ENCODE assay signal across 17 mouse cellular contexts in the genomic region with DNA sequence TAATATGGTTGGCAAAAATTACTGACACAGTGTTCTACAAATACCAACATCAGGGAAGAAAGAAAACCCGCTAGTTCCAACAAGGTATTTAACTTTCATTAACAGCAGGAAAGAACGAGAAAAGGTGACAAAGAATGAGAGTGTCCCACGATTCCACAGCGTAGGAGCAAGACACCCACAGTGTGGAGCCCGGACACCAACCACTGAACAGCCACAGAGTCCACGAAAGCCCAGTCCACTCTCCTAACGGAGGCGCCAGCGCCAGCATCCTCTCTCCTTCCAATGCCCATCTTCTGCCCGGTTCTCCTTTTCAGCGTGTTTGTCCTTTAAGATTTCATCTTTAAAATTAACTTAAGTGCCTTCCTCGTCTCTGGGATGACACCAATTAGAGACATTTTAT.
"Had no signal": no experiment of that assay in that cellular context is flagged by ENCODE, and none has a peak within 500 bp of the region (broad histone marks: within the 10 kb centered on the region; RNA-seq: fewer than 3 reads in every experiment).

No protein-coding gene starts in this region.

- H3K4me3 ChIP-seq: neural tube, embryonic 12.5 days; neural tube, embryonic 13.5 days; neural tube, embryonic 15.5 days; stomach, embryonic 15.5 days had no signal

- DNase-seq: retina, postnatal 1 day; right cerebral cortex, adult 18-20 months; right cerebral cortex, postnatal 14 days; right cerebral cortex, postnatal 25 days; right cerebral cortex, postnatal 4 days; spleen, adult 18-20 months; thymus, adult 18-20 months; thymus, adult 2 months; thymus, postnatal 14 days; thymus, postnatal 25 days; thymus, postnatal 36 days; thymus, postnatal 4 days had no signal

- H3K27ac ChIP-seq: neural tube, embryonic 12.5 days; neural tube, embryonic 13.5 days; neural tube, embryonic 15.5 days; stomach, embryonic 15.5 days; stomach, postnatal 0 days had no signal
